Mouse (Mus musculus) forebrain, embryonic 11.5 days (tissue): ENCODE results near the gene Psma7. TPM values are rescaled to one million over a fixed set of nuclear protein-coding genes. Genes with fewer than 3 reads are reported as not detected.
A peak's percentile ranks its signal among the peaks of the same experiment; 100 is the strongest.

Experiments
- ATAC-seq: fragments of 200-750 bp; cut with Nextera tagmentation; replicated peaks from 2 replicates; pipeline ENCODE4 v1.8.0; 2017; ENCODE audit warnings: moderate TSS enrichment; ENCODE audit not compliant: low FRiP score
- DNase-seq: peaks from one replicate; pipeline ENCODE4 v3.0.0-alpha.2; 2017; ENCODE audit warnings: low spot score
- H3K27ac ChIP-seq: fragments of 300-500 bp; sonication (generic); 2 replicates; pipeline ENCODE4 v1.5.1; 2014; ENCODE audit warnings: low read depth, low read length
- H3K27me3 ChIP-seq: fragments of 300-500 bp; sonication (generic); 2 replicates; pipeline ENCODE4 v1.6.1; 2014; ENCODE audit warnings: mild to moderate bottlenecking, low read length, mixed read lengths; ENCODE audit not compliant: control insufficient read depth, insufficient read depth
- H3K36me3 ChIP-seq: fragments of 300-500 bp; sonication (generic); 2 replicates; pipeline ENCODE4 v1.6.1; 2014; ENCODE audit warnings: mild to moderate bottlenecking, low read length, moderate library complexity, mixed read lengths; ENCODE audit not compliant: control insufficient read depth, insufficient read depth
- H3K4me1 ChIP-seq: fragments of 300-500 bp; sonication (generic); replicated peaks from 2 replicates; pipeline ENCODE4 v1.6.1; 2014; ENCODE audit warnings: low read length, mixed read lengths; ENCODE audit not compliant: control insufficient read depth, insufficient read depth
- H3K4me2 ChIP-seq: fragments of 300-500 bp; sonication (generic); 2 replicates; pipeline ENCODE4 v1.6.1; 2014; ENCODE audit warnings: low read depth, mild to moderate bottlenecking, low read length, moderate library complexity, mixed read lengths; ENCODE audit not compliant: severe bottlenecking
- H3K4me3 ChIP-seq: fragments of 300-500 bp; sonication (generic); 2 replicates; pipeline ENCODE4 v1.5.1; 2014; ENCODE audit warnings: low read depth, low read length
- H3K9ac ChIP-seq: fragments of 300-500 bp; sonication (generic); 2 replicates; pipeline ENCODE4 v1.6.1; 2014; ENCODE audit warnings: low read length
- H3K9me3 ChIP-seq: fragments of 300-500 bp; sonication (generic); 2 replicates; pipeline ENCODE4 v1.6.1; 2016; ENCODE audit warnings: low read length, mixed read lengths; ENCODE audit not compliant: control insufficient read depth
- WGBS: fragments of 180-500 bp; shearing (Covaris S2); extraction: QIAGEN DNeasy Blood & Tissue Kit; methylation state at CpG from one replicate; pipeline ENCODE4 v1.1.7; 2014; 5-methylcytosine and 5-hydroxymethylcytosine counted together
- polyA plus RNA-seq: library from polyadenylated mRNA; unstranded; fragments of >200 nt; fragmentation: Nextera tagmentation; extraction: Ambion mirVana; gene quantifications from 2 replicates; pipeline ENCODE4 v1.2.1, GENCODE M21; 2014

Gene Psma7
- polyA plus RNA-seq, 1 experiment from 2014 or later = 681 TPM

DNA sequence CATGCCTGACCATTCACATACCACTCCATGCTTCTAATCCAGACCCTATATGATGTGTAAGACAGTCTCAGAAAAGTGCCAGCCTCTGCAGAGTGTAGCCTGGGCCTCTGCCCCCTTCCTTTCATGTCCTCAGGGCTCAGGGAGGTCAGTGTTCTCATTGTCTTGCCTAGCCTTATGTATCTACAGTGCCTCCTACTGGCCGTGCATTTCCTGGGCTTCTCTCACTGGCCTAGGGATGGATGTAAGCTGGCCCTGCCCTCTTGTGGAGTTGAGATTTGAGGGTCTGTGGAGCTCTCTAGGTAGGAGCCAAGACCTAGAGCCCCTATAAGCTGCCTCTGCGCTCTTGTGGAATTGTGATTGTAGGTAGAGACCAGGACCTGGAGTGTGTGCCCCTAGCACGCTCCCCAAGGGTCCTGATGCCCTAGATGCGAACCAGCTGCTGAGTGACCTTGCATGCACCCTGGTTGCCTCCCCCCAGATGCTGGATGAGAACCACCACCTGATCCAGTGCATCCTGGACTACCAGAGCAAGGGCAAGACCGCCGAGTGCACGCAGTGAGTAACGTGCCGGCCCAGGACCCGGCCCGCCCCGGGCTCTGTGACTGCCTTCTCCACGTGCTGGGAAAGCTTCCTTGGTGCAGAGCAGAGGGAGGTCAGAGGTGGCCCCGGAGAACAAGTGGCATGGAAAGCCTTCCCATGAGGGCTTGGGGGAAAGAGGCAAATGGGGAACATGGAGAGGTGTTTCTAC is 9.9 kb upstream of the Psma7 start:
- WGBS = 93% methylated on average over 14 of the region's 14 CpGs
- Histone ChIP-seq H3K27me3 (no peaks in the 10 kb centered on the region), H3K9ac (no peak overlapping the region), H3K4me2 (no peak overlapping the region), H3K36me3 (peaks cover 7% of the 10 kb centered on the region), H3K27ac (no peak overlapping the region), H3K4me1 (no peaks in the 10 kb centered on the region), H3K4me3 (no peak overlapping the region), H3K9me3 (no peaks in the 10 kb centered on the region)
- 0 out of 2 replicates have a peak, but pooled peaks have one; percentile 42 for ATAC-seq
- no peak for DNase-seq

DNA sequence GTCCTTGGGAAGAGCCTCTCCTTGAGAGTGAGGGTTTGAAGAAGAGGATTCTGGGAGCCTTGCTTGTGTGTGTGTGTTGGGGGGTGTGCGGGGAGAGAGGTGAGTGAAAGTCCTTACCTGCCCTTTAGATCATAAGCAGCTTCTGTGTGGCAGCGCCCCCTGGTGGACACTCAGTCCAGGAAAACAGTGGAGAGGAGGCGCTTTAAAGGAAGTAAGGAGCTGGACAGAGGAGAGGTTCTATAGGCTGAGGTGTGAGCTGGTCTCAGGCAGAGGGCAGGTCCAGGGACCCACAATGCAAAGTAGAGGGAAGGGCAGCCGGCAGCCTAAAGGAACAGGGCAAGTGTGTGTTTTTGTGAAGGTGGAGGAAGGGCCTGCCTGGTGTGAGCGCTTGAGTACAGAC is 8.8 kb upstream of the Psma7 start:
- no peaks in the 10 kb centered on the region for H3K9me3 ChIP-seq
- H3K4me2 ChIP-seq = no peak overlapping the region
- H3K27me3 ChIP-seq = no peaks in the 10 kb centered on the region
- WGBS = 27% methylated on average over 5 of the region's 5 CpGs
- ATAC-seq (peak; percentile 55; the same call in 1 of the 2 replicates), DNase-seq (peak; percentile 88)
- H3K27ac ChIP-seq = no peak overlapping the region
- no peak overlapping the region for H3K9ac ChIP-seq
- peaks cover 7% of the 10 kb centered on the region for H3K36me3 ChIP-seq
- H3K4me1 ChIP-seq = no peaks in the 10 kb centered on the region
- no peak overlapping the region for H3K4me3 ChIP-seq

DNA sequence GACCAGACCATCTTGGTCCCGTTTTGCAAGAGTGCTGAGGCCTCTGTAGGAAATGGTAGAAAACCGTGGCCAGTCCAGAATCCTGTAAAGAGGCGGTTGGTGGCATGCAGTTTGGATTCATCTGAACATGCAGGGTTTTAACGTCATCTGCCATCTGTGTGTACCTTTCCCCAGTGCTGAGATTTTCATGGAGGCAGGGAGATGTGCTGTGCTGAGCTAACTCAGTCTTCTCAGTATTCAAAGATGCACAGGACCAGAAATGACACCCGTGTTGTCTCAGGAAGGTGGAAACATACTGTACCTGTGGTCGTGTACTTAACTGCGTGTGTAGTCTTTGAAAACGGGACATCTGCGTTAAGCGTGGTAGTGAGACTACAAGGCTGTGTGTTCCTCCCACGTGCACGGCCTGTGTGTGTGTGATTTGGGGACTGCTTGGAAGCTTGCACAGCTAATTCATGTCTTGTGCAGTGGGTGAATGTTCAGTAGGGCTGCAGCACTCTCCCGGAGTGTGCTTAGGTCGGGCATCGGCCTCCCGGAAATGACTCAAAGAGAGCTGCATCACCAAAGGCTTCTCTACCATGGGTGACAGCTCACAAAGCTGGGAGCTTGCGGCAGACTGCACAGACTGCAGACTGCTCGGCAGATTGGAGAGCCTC is 5.9 kb upstream of the Psma7 start:
- no peaks in the 10 kb centered on the region for H3K36me3 ChIP-seq
- H3K9me3 ChIP-seq = no peaks in the 10 kb centered on the region
- no peak overlapping the region for H3K4me2 ChIP-seq
- DNase-seq (no peak), ATAC-seq (no peak)
- H3K9ac ChIP-seq = no peak overlapping the region
- H3K4me1 ChIP-seq = no peaks in the 10 kb centered on the region; the same call in 1 of the 2 replicates
- no peaks in the 10 kb centered on the region for H3K27me3 ChIP-seq
- no peak overlapping the region for H3K27ac ChIP-seq
- WGBS = 93% methylated on average over 18 of the region's 18 CpGs
- no peak overlapping the region for H3K4me3 ChIP-seq

DNA sequence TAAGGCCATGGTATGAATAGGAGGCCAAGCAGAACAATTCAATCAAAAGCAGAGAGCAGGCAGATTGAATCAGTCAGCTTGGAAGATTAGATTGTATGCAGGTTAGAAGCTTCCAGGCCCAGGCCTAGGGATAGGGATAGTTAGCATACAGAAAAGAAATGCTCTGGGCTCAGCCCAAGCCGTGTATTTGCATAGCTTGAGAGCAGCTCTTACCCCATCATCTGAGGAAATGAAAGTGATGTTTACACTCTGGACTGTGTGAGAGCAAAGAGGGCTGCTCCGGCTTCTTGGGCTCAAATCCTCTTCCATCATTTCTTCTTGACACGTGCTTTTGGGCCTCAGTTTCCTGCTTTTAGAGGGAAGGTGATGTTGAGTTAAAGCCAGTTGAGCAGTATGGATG is 5.3 kb upstream of the Psma7 start:
- Histone ChIP-seq H3K36me3 (no peaks in the 10 kb centered on the region), H3K9me3 (no peaks in the 10 kb centered on the region), H3K9ac (no peak overlapping the region), H3K4me1 (no peaks in the 10 kb centered on the region; the same call in 1 of the 2 replicates), H3K4me2 (no peak overlapping the region), H3K27ac (no peak overlapping the region), H3K27me3 (no peaks in the 10 kb centered on the region), H3K4me3 (no peak overlapping the region)
- WGBS = 90% methylated on average over 3 of the region's 3 CpGs
- DNase-seq (no peak), ATAC-seq (no peak)

DNA sequence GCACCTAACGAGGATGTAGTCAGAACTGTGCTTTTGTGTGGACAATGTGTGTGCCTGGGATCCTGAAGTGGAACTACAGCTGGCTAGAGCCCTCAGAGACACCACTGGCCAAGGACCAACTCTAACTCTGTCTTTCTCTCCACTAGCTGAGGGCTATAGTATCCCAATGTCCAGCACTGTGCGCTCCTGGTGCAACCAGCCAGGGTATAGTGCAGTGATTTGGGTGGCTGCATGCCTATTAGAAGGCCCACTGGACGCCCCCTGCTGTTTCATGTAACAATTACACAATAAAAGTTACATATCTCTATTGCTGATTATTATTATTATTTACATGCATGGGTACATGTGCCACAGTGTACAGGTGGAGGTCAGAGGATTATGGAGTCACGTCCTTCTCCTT is 3.0 kb upstream of the Psma7 start:
- DNase-seq = no peak
- Histone ChIP-seq H3K9ac (no peak overlapping the region), H3K4me3 (no peak overlapping the region), H3K36me3 (no peaks in the 10 kb centered on the region), H3K4me1 (peaks cover 4% of the 10 kb centered on the region; the same call in 1 of the 2 replicates), H3K9me3 (no peaks in the 10 kb centered on the region), H3K27me3 (no peaks in the 10 kb centered on the region), H3K27ac (no peak overlapping the region), H3K4me2 (no peak overlapping the region)
- no peak for ATAC-seq
- WGBS = 54% methylated on average over 4 of the region's 4 CpGs

DNA sequence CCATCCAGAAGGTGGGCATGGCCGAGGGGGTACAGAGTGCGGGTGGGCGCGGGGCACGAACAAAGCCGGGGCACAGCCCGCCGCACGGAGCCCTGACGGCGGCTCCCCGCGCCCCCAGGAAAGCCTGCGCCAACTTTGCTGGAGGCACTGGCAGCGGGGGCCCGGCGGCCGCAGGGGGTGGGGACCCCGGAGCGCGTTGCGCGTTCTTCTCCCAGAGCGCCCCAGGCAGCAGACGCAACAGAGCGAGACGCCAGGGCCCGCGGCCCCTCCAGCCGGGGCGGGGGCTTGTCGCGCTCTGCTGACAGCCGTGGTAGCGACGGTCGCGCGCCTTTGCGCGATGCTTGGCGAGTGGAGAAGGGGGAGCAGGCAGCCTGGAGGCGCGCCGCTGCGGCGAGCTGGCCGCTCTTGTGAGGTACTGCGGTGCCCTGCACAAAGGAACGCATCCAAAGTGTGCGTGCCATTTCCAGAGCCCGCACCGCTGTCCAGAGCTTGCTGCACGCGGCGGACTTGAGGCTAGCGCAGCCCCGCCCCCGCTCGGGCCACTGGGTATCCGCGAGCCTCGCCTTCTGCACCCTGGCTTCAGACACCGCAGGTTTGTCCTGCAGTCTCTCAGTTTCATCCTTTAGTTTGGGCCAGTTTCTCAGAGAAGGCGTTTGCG is 754 bp upstream of the Psma7 start:
- H3K27me3 ChIP-seq = no peaks in the 10 kb centered on the region
- H3K4me2 ChIP-seq = peak overlapping the region; percentile 71
- peak overlapping the region; percentile 84 for H3K27ac ChIP-seq
- H3K36me3 ChIP-seq = peaks cover 6% of the 10 kb centered on the region
- DNase-seq (peak; percentile 86), ATAC-seq (peak; percentile 52)
- peak overlapping the region; percentile 89 for H3K9ac ChIP-seq
- whole genome bisulfite sequencing = under 1% methylated on average over 63 of the region's 66 CpGs
- H3K4me3 ChIP-seq = peak overlapping the region; percentile 98
- H3K4me1 ChIP-seq = peaks cover 4% of the 10 kb centered on the region; the same call in 1 of the 2 replicates
- no peaks in the 10 kb centered on the region for H3K9me3 ChIP-seq

DNA sequence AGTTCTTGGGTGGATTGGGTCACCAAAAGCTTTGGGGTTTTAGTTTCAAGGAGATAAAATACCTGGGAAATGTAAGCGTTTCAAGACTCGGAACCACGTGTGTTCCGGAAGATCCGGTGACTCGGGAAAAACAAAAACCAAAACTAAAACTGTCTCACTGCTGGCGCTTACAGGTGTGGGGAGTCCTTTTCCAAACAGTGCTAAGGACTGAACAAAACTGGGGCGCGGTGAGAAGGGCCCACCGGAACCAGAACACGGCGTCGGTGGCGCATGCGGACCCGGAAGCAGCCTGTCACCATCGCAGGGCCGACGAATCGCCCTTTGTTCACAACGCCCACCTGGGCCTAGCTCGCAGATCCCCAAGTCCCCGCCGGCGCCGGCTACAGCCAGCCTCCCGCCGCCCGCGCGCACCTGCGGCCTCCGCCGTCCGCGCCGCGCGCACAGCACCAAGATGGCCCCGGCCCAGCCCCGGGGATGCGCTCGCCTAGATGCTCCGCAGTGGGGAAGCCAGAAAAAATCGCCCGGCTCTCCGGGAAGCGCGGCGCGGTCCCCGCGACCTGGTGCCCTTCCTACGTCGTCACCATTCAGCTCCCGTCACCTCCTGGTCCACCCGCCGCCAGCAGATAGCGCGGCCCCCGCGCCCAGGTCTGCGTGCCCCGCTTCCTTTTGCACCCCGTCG is 517 bp downstream of the Psma7 start:
- H3K4me2 ChIP-seq = peak overlapping the region; percentile 71

DNA sequence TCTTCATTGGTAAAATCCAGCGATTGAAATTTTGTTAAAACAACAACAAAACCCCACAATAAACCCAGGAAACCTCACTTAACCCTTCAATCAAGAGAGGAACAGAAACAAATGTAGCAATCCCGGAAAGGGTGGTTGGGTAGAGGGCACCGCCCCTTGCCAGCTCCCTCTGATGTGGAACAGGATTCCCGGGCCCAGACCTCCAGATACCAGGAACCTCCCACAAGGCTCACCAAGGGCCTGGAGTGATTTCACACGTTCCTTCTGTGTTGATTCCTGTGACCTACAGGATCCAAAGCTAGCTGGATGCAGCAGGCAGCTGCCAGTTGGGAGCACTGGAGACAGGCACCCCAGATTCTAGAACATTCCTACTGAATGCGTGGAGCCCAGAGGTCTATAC is 1.8 kb downstream of the Psma7 start:
- H3K9me3 ChIP-seq = no peaks in the 10 kb centered on the region
- no peaks in the 10 kb centered on the region for H3K27me3 ChIP-seq
- H3K4me1 ChIP-seq = peaks cover 4% of the 10 kb centered on the region; the same call in 1 of the 2 replicates
- H3K4me2 ChIP-seq = 0 out of 2 replicates have a peak overlapping the region, but pooled peaks have one; percentile 71
- peak overlapping the region; percentile 7; the same call in 1 of the 2 replicates for H3K9ac ChIP-seq
- DNase-seq = no peak
- WGBS = 68% methylated on average over 6 of the region's 6 CpGs
- ATAC-seq = no peak
- H3K27ac ChIP-seq = no peak overlapping the region
- peaks cover 22% of the 10 kb centered on the region for H3K36me3 ChIP-seq
- H3K4me3 ChIP-seq = no peak overlapping the region

More for the DNA sequence above, 517 bp downstream of the Psma7 start:
- Histone ChIP-seq H3K27ac (peak overlapping the region; percentile 84), H3K4me1 (peaks cover 4% of the 10 kb centered on the region; the same call in 1 of the 2 replicates), H3K27me3 (no peaks in the 10 kb centered on the region), H3K36me3 (peaks cover 15% of the 10 kb centered on the region), H3K4me3 (peak overlapping the region; percentile 98), H3K9me3 (no peaks in the 10 kb centered on the region), H3K9ac (peak overlapping the region; percentile 89)
- peak; percentile 80 for DNase-seq
- peak; percentile 71 for ATAC-seq
- WGBS = under 1% methylated on average over 65 of the region's 66 CpGs
